In the genomic region with DNA sequence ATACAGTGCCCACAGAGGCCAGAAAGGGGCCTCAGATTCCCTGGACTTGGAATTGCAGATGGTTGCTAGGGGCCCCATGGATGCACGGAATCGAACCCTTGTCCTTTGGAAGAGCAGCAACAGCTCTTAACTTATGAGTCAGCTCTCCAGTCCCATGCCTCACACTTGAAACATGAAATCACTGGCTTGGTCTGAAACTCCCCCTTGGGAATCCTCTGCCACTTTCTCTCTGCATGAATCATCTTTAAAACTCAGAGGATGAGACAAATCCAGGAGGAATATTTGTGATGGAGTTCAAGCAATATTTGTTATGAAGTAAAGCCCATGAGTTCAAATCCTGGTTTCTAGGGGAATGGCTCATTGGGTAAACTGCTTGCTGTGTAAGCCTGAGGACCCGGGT, we compare ENCODE assay signal across 21 mouse cellular contexts. TPM values are rescaled to one million over a fixed set of nuclear protein-coding genes. Genes with fewer than 3 reads are reported as not detected.
"Had no signal": no experiment of that assay in that cellular context is flagged by ENCODE, and none has a peak within 500 bp of the region (broad histone marks: within the 10 kb centered on the region; RNA-seq: fewer than 3 reads in every experiment).

No protein-coding gene starts in this region.

- H3K27ac ChIP-seq: lung, embryonic 15.5 days; midbrain, embryonic 12.5 days; neural tube, embryonic 13.5 days; neural tube, embryonic 15.5 days had no signal

- ATAC-seq: liver, postnatal 0 days; lung, postnatal 0 days; midbrain, embryonic 16.5 days had no signal

- H3K4me3 ChIP-seq: lung, embryonic 15.5 days; midbrain, embryonic 10.5 days; midbrain, embryonic 12.5 days; myocyte; neural tube, embryonic 13.5 days; neural tube, embryonic 15.5 days had no signal

- DNase-seq: liver, postnatal 0 days; lung, adult 2 months; lung, postnatal 14 days; lung, postnatal 4 days; midbrain, embryonic 14.5 days; right cerebral cortex, postnatal 25 days; right cerebral cortex, postnatal 4 days; spleen, adult 18-20 months; thymus, adult 18-20 months; thymus, postnatal 14 days; thymus, postnatal 36 days had no signal

RNA-seq across cellular contexts. Expression of a gene that starts 29.5 kb away (rescaled TPM):
- total RNA-seq: megakaryocyte, adult 5-6 weeks; megakaryocyte-erythroid progenitor cell, adult 5-6 weeks had no signal
